Mouse (Mus musculus) limb, embryonic 14.5 days (tissue): ENCODE results near the gene Dag1. TPM values are rescaled to one million over a fixed set of nuclear protein-coding genes. Genes with fewer than 3 reads are reported as not detected.

ENCODE experiments used
- ATAC-seq: fragments of 200-750 bp; cut with Nextera tagmentation; 2 replicates; pipeline ENCODE4 v1.8.0; 2017; ENCODE audit warnings: low read depth, moderate number of reproducible peaks, moderate TSS enrichment; ENCODE audit not compliant: low FRiP score
- DNase-seq: peaks from one replicate; pipeline ENCODE4 v3.0.0-alpha.2; 2015; ENCODE audit warnings: low spot score
- H3K27ac ChIP-seq: fragments of 300-500 bp; sonication (generic); replicated peaks from 2 replicates; pipeline ENCODE4 v1.5.1; 2014; ENCODE audit warnings: low read depth, mild to moderate bottlenecking, low read length, moderate library complexity, mixed read lengths
- H3K27me3 ChIP-seq: fragments of 300-500 bp; sonication (generic); 2 replicates; pipeline ENCODE4 v1.6.1; 2014; ENCODE audit warnings: low read length, mixed read lengths; ENCODE audit not compliant: control insufficient read depth, insufficient read depth
- H3K36me3 ChIP-seq: fragments of 300-500 bp; sonication (generic); 2 replicates; pipeline ENCODE4 v1.6.1; 2014; ENCODE audit warnings: mild to moderate bottlenecking, low read length, moderate library complexity, mixed read lengths; ENCODE audit not compliant: control insufficient read depth, insufficient read depth
- H3K4me1 ChIP-seq: fragments of 300-500 bp; sonication (generic); 2 replicates; pipeline ENCODE4 v1.6.1; 2014; ENCODE audit warnings: antibody characterized with exemption, low read length, mixed read lengths; ENCODE audit not compliant: control insufficient read depth, insufficient read depth
- H3K4me2 ChIP-seq: fragments of 300-500 bp; sonication (generic); replicated peaks from 2 replicates; pipeline ENCODE4 v1.6.1; 2014; ENCODE audit warnings: low read depth, mild to moderate bottlenecking, low read length, moderate library complexity; ENCODE audit not compliant: severe bottlenecking
- H3K4me3 ChIP-seq: fragments of 300-500 bp; sonication (generic); replicated peaks from 2 replicates; pipeline ENCODE4 v1.5.1; 2014; ENCODE audit warnings: low read length
- H3K9ac ChIP-seq: fragments of 300-500 bp; sonication (generic); 2 replicates; pipeline ENCODE4 v1.6.1; 2014; ENCODE audit warnings: mild to moderate bottlenecking, low read depth, low read length, moderate library complexity; ENCODE audit not compliant: severe bottlenecking
- H3K9me3 ChIP-seq: fragments of 300-500 bp; sonication (generic); 2 replicates; pipeline ENCODE4 v1.6.1; 2016; ENCODE audit warnings: low read length; ENCODE audit not compliant: control insufficient read depth
- POLR2A ChIP-seq: fragments of 200-500 bp; IDR thresholded peaks from 2 replicates; pipeline ENCODE4 v1.8.0; 2012; ENCODE audit warnings: inconsistent platforms, mild to moderate bottlenecking, moderate library complexity, borderline replicate concordance; ENCODE audit not compliant: insufficient read depth, insufficient read length; ENCODE audit errors: extremely low read depth
- WGBS: fragments of 180-500 bp; shearing (Covaris S2); extraction: QIAGEN DNeasy Blood & Tissue Kit; methylation state at CpG from one replicate; pipeline ENCODE4 v1.1.7; 2014; 5-methylcytosine and 5-hydroxymethylcytosine counted together
- polyA plus RNA-seq, 2 experiments: library from polyadenylated mRNA; depleted of rRNA in 1 of 2; stranded (reverse) in 1 of 2; unstranded in 1 of 2; fragments of >200 nt; fragmentation: Nextera tagmentation in 1 of 2; extraction: Ambion mirVana in 1 of 2; gene quantifications; 2 replicates each; pipeline versions ENCODE4 v1.2.1 to v1.2.3; 2012 to 2014

Gene Dag1
- polyA plus RNA-seq, 2 experiments: 49.7 to 82.5 TPM

DNA sequence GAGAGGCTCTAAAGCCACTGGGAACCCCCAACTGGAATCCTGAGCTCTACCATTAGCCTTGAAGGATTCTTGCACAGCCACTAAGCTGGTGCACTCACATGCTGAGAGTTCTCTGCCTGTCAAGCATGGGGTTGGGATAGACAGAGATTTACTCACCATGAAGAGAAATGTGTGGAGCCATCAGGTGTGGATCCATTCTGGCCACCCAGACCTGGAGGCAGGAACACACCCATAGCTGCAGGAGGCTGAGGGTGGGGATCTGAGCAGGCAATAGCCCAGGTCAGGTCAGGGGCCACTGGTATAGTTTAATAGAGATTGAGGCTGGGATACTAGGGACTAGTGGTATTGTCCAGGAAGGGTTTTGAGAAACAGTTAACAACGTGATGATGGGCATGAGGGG lies 41.4 kb upstream of the Dag1 start:
- 6% methylated on average over 1 of the region's 1 CpGs for WGBS
- Histone ChIP-seq H3K36me3 (peaks cover 25% of the 10 kb centered on the region), H3K4me1 (peaks cover 20% of the 10 kb centered on the region), H3K27me3 (no peaks in the 10 kb centered on the region), H3K9ac (peak overlapping the region; percentile 98), H3K4me3 (peak overlapping the region; percentile 98), H3K27ac (peak overlapping the region; percentile 100; the same call in 1 of the 2 replicates), H3K4me2 (peak overlapping the region; percentile 83), H3K9me3 (no peaks in the 10 kb centered on the region)
- DNase-seq (no peak), ATAC-seq (no peak)
- no peak for TF ChIP-seq POLR2A

DNA sequence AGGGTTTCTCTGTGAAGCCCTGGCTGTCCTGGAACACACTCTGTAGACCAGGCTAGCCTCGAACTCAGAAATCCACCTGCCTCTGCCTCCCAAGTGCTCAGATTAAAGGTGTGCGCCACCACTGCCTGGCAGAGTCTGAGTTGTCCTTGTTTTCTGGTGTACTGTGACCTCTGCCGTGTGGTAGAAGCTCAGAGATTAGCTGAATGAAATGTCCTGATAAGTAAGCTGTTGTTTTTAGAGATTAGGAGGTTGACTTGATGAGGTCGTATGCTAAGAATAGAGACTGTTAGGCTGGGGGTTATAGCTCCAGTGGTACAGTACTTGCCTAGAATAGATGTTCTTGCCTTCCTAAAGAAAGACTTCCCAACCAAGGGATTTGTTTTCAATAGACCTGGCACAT lies 41.0 kb upstream of the Dag1 start:
- WGBS: 90% methylated on average over 4 of the region's 4 CpGs
- Histone ChIP-seq H3K4me1 (peaks cover 20% of the 10 kb centered on the region), H3K4me3 (peak overlapping the region; percentile 98), H3K27ac (no peak overlapping the region), H3K9ac (peak overlapping the region; percentile 98; the same call in 1 of the 2 replicates), H3K27me3 (no peaks in the 10 kb centered on the region), H3K4me2 (peak overlapping the region; percentile 83), H3K36me3 (peaks cover 27% of the 10 kb centered on the region), H3K9me3 (no peaks in the 10 kb centered on the region)
- ATAC-seq: no peak
- DNase-seq: no peak
- TF ChIP-seq POLR2A: no peak

DNA sequence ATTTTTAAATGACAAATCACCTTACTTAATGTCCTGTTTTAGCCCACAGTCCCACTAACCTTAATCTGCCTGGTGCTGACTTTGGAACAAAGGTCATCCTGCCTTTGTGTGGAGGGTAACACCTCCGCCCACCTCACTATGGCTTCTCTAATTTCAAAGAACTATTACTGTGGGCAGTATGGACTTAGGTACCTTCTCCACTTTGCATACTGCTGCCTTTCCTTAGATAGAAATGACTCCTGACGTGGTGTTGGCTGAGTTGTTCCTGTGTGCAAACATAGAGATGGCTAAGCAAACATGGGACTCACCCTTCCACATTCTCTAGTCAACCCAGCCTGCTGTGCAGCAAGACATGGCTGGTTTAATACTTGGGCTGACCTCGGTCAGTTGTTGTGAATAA lies 38.1 kb upstream of the Dag1 start:
- H3K27me3 ChIP-seq: no peaks in the 10 kb centered on the region
- TF ChIP-seq POLR2A: no peak
- H3K9me3 ChIP-seq: no peaks in the 10 kb centered on the region
- no peak overlapping the region for H3K27ac ChIP-seq
- no peak for ATAC-seq
- peaks cover 32% of the 10 kb centered on the region for H3K36me3 ChIP-seq
- DNase-seq: no peak
- H3K9ac ChIP-seq: no peak overlapping the region
- H3K4me3 ChIP-seq: no peak overlapping the region
- H3K4me2 ChIP-seq: no peak overlapping the region
- WGBS: 86% methylated on average over 3 of the region's 3 CpGs
- H3K4me1 ChIP-seq: peaks cover 6% of the 10 kb centered on the region

DNA sequence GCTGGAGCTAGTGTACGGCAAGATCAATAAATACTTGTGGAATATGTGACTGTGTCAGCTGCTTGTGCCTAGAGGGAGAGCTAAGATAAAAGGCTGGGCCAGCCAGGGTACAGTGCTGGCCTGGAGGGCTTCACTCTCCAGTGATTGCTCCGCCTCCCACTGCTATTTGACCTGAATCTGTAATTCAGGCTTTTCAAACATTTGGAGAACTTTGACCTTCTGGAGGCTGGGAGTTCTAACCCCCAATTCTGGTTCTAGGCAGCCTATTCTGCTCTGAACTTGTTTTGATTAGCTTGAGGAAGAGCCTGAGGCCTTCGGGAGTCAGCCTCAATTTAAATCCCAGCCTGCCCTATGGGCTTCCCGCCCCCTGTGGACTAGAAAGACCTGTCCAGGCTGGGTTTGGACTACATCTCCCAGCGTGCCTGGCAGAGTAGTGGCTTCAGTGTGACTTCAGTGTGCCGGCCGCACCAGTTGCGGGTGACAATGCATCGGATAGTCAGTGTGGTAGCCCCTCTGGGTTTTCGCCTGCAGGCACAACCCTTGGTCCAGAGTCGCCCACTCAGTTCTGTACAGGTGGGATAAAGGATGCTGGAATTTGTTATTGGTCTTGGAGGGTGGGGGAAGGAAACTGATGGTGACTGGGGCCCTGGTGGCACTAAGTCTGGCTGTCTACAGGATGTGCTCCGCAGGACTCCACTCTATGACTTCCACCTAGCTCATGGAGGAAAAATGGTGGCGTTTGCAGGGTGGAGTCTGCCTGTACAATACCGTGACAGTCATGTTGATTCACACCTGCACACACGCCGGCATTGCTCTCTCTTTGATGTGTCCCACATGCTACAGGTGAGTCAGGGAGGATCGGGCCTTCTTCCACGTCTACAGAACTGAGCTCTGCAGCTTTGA lies 32.9 kb upstream of the Dag1 start, which contains the start of gene Amt:
TSS of gene Amt (plus strand) at position 401 of the 903 bp plus-strand sequence.
- Histone ChIP-seq H3K4me2 (0 out of 2 replicates have a peak within 1 kb of the TSS, but pooled peaks have one; percentile 5), H3K9ac (peak within 1 kb of the TSS; percentile 25; the same call in 1 of the 2 replicates), H3K27ac (no peak within 1 kb of the TSS), H3K4me3 (peak within 1 kb of the TSS; percentile 10; the same call in 1 of the 2 replicates), H3K9me3 (no peaks in the 10 kb centered on the region), H3K27me3 (no peaks in the 10 kb centered on the region), H3K4me1 (no peaks in the 10 kb centered on the region), H3K36me3 (peaks cover 25% of the 10 kb centered on the region)
- WGBS: 26% methylated on average over 18 of the region's 18 CpGs
- ATAC-seq (no peak), DNase-seq (no peak)
- no peak for TF ChIP-seq POLR2A

DNA sequence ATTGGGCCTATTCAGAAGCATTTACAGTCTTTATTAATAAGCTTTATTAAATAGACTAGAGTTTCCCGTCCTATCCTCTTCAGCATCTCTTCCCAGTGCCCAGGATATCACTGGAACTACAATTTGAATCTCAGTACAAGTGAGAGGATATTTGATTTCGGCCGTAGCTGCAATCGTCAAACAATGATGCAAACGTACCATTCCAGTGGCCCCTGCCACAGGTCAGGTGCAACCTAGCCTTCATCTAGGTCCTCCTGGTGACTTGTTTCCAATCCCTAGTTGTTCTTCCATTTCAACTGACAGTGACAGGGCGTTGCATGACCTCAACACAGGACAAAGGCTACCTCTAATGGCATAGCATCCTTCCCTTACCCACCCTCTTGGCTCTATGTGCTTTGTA lies 27.0 kb upstream of the Dag1 start:
- Histone ChIP-seq H3K9ac (peak overlapping the region; percentile 51), H3K4me2 (peak overlapping the region; percentile 56), H3K27ac (no peak overlapping the region; the same call in 1 of the 2 replicates), H3K27me3 (no peaks in the 10 kb centered on the region), H3K36me3 (peaks cover 14% of the 10 kb centered on the region), H3K4me1 (peaks cover 5% of the 10 kb centered on the region), H3K4me3 (peak overlapping the region; percentile 54), H3K9me3 (no peaks in the 10 kb centered on the region)
- DNase-seq (no peak), ATAC-seq (no peak)
- TF ChIP-seq POLR2A: no peak
- WGBS: 48% methylated on average over 6 of the region's 6 CpGs
